ENCODE assay signal across 8 mouse cellular contexts in the genomic region with DNA sequence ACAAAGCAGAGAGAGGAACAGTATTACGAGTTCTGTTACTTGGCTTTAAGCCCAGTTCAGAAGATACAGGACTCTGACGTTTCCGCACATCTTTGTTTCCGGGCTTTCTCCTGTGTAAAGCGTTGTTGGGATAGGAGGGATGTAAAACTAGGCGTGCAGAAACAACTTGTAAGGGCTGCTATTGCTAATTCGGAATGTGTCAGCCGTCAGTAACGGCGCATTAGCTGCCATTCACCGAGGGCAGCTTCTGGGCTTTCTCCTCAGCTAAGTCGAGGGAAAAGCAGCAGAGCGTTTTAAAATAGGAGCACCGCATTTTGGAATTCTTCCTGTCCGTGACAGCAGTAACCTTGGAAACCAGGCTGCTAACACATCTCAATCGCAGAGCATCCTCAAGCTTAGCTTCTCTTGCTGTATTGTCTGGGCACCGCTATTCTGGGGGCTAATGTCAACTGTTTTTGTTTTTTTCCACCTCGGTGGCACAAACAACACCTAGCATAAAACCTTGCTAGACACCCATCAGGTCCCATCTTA. TPM values are rescaled to one million over a fixed set of nuclear protein-coding genes. Genes with fewer than 3 reads are reported as not detected.
DNase-seq lines count a peak whose midpoint lies in the region; ATAC-seq and TF ChIP-seq lines count a peak whose summit lies in the region.

No protein-coding gene starts in this region.

- H3K9me3 ChIP-seq in G1E (replicated peaks): no peaks in the 10 kb centered on the region
- H3K9me3 ChIP-seq in embryonic facial prominence, embryonic 14.5 days (ENCODE audit: control insufficient read depth, low read length): no peaks in the 10 kb centered on the region
- H3K9me3 ChIP-seq in hindbrain, embryonic 14.5 days (ENCODE audit: control insufficient read depth, low read length): no peaks in the 10 kb centered on the region
- H3K9me3 ChIP-seq in midbrain, embryonic 10.5 days (replicated peaks): no peaks in the 10 kb centered on the region
- H3K9me3 ChIP-seq in stomach, embryonic 15.5 days: no peaks in the 10 kb centered on the region

- H3K4me1 ChIP-seq in G1E (ENCODE audit: insufficient read depth, low read depth, low read length): peaks cover 16% of the 10 kb centered on the region
- peaks cover 5% of the 10 kb centered on the region for H3K4me1 ChIP-seq in embryonic facial prominence, embryonic 14.5 days (ENCODE audit: control insufficient read depth, insufficient read depth, low read length)
- H3K4me1 ChIP-seq in hindbrain, embryonic 14.5 days (replicated peaks; ENCODE audit: control insufficient read depth, insufficient read depth, low read length): peaks cover 22% of the 10 kb centered on the region
- peaks cover 35% of the 10 kb centered on the region for H3K4me1 ChIP-seq in midbrain, embryonic 10.5 days
- H3K4me1 ChIP-seq in stomach, embryonic 15.5 days: peaks cover 2% of the 10 kb centered on the region; the same call in 1 of the 2 replicates

- H3K4me3 ChIP-seq in G1E (ENCODE audit: low read depth, low read length): peak overlapping the region; percentile 94
- peak overlapping the region; percentile 93 for H3K4me3 ChIP-seq in embryonic facial prominence, embryonic 14.5 days (ENCODE audit: low read depth, low read length)
- peak overlapping the region; percentile 73 for H3K4me3 ChIP-seq in hindbrain, embryonic 14.5 days (replicated peaks; ENCODE audit: low read length)
- H3K4me3 ChIP-seq in midbrain, embryonic 10.5 days: peak overlapping the region; percentile 64
- peak overlapping the region; percentile 82 for H3K4me3 ChIP-seq in stomach, embryonic 15.5 days (replicated peaks)

- peak overlapping the region; percentile 84 for H3K27ac ChIP-seq in embryonic facial prominence, embryonic 14.5 days (replicated peaks; ENCODE audit: low read depth, low read length)
- H3K27ac ChIP-seq in hindbrain, embryonic 14.5 days: peak overlapping the region; percentile 96
- peak overlapping the region; percentile 85 for H3K27ac ChIP-seq in midbrain, embryonic 10.5 days (replicated peaks)
- peak overlapping the region; percentile 76 for H3K27ac ChIP-seq in stomach, embryonic 15.5 days

- DNase-seq in adrenal gland, adult 8-10 months: peak; percentile 5
- DNase-seq in adrenal gland, adult (ENCODE audit: inconsistent age in 2 of 2, low spot score in 1 of 2): no peak
- DNase-seq in G1E (ENCODE audit: low spot score): no peak
- DNase-seq in embryonic facial prominence, embryonic 14.5 days (ENCODE audit: low spot score): peak; percentile 68
- DNase-seq in hindbrain, embryonic 14.5 days (ENCODE audit: low spot score): peak; percentile 68
- peak; percentile 50 to 73 for DNase-seq in left cerebral cortex, postnatal 14 days (ENCODE audit: low spot score in 2 of 2)
- peak; percentile 78 for DNase-seq in midbrain, embryonic 10.5 days (ENCODE audit: low spot score)

- under 1% methylated on average over 18 of the region's 18 CpGs for WGBS in embryonic facial prominence, embryonic 14.5 days
- 1% methylated on average over 18 of the region's 18 CpGs for WGBS in hindbrain, embryonic 14.5 days
- WGBS in midbrain, embryonic 10.5 days: 3% methylated on average over 18 of the region's 18 CpGs
- WGBS in stomach, embryonic 15.5 days: 2% methylated on average over 18 of the region's 18 CpGs

- peaks cover 16% of the 10 kb centered on the region for H3K36me3 ChIP-seq in G1E (replicated peaks)
- H3K36me3 ChIP-seq in embryonic facial prominence, embryonic 14.5 days (ENCODE audit: control insufficient read depth, insufficient read depth, low read length): no peaks in the 10 kb centered on the region
- 0 out of 2 replicates have a peak, but pooled peaks cover 5% of the 10 kb centered on the region for H3K36me3 ChIP-seq in hindbrain, embryonic 14.5 days (replicated peaks; ENCODE audit: control insufficient read depth, insufficient read depth)
- peaks cover 5% of the 10 kb centered on the region; the same call in 1 of the 2 replicates for H3K36me3 ChIP-seq in midbrain, embryonic 10.5 days
- H3K36me3 ChIP-seq in stomach, embryonic 15.5 days: peaks cover 2% of the 10 kb centered on the region; the same call in 1 of the 2 replicates

- peak overlapping the region; percentile 93 for H3K4me2 ChIP-seq in embryonic facial prominence, embryonic 14.5 days (ENCODE audit: low read depth, low read length)
- H3K4me2 ChIP-seq in hindbrain, embryonic 14.5 days (replicated peaks): peak overlapping the region; percentile 89
- H3K4me2 ChIP-seq in stomach, embryonic 15.5 days: peak overlapping the region; percentile 85

- ATAC-seq in G1E (ENCODE audit: extremely low read depth, insufficient number of reproducible peaks, low FRiP score, poor library complexity, severe bottlenecking): no peak
- ATAC-seq in embryonic facial prominence, embryonic 14.5 days (ENCODE audit: low read depth): peak; percentile 26; the same call in 1 of the 2 replicates
- peak; percentile 61 for ATAC-seq in hindbrain, embryonic 14.5 days (ENCODE audit: low FRiP score)
- no peak for ATAC-seq in stomach, embryonic 15.5 days (ENCODE audit: insufficient read depth, low FRiP score, low read depth)

- intact Hi-C loops in left cerebral cortex, postnatal 14 days (cut with DNase I): loop anchor here (5.0 kb wide), 1 partner anchor 91 kb away; the partner anchor contains the start of genes Ctdspl2 and Mageb3

- H3K27me3 ChIP-seq in G1E (ENCODE audit: insufficient read depth, low read length): peaks cover 10% of the 10 kb centered on the region
- H3K27me3 ChIP-seq in embryonic facial prominence, embryonic 14.5 days (replicated peaks; ENCODE audit: control insufficient read depth, insufficient read depth, low read length): no peaks in the 10 kb centered on the region
- 0 out of 2 replicates have a peak, but pooled peaks cover 3% of the 10 kb centered on the region for H3K27me3 ChIP-seq in hindbrain, embryonic 14.5 days (ENCODE audit: control insufficient read depth, insufficient read depth, low read length)
- peaks cover 77% of the 10 kb centered on the region for H3K27me3 ChIP-seq in midbrain, embryonic 10.5 days (ENCODE audit: low read depth, poor library complexity, severe bottlenecking)
- H3K27me3 ChIP-seq in stomach, embryonic 15.5 days (replicated peaks): no peaks in the 10 kb centered on the region

- H3K9ac ChIP-seq in embryonic facial prominence, embryonic 14.5 days (ENCODE audit: low read depth, low read length): peak overlapping the region; percentile 91
- peak overlapping the region; percentile 84 for H3K9ac ChIP-seq in hindbrain, embryonic 14.5 days
- peak overlapping the region; percentile 42; the same call in 1 of the 2 replicates for H3K9ac ChIP-seq in stomach, embryonic 15.5 days

- TF ChIP-seq CTCF in G1E (IDR thresholded peaks at IDR 0.05; ENCODE audit: low read depth, low read length): no peak

RNA-seq across cellular contexts. Expression of gene Casc4, which starts 0.6 kb away (rescaled TPM):
- total RNA-seq in adrenal gland, adult 8-10 months (2022): 10 to 100 TPM; 40.2 to 70.6 (median 56.4) TPM
- total RNA-seq in G1E (2014; fragmentation: Nextera tagmentation) (51.8 and 75.4 TPM in 2 replicates), G1E (2017) (34.2 and 38.6 TPM in 2 replicates)
- polyA plus RNA-seq in G1E (2012): 14.3 and 16.9 TPM in 2 replicates
- polyA plus RNA-seq in embryonic facial prominence, embryonic 14.5 days (2014; fragmentation: Nextera tagmentation; extraction: Ambion mirVana): 22.5 and 23.6 TPM in 2 replicates
- 39.0 and 45.7 TPM in 2 replicates for polyA plus RNA-seq in hindbrain, embryonic 14.5 days (2014; fragmentation: Nextera tagmentation; extraction: Ambion mirVana)
- 100 to 1,000 TPM; 122 to 123 TPM for total RNA-seq in left cerebral cortex, postnatal 14 days (2021)
- polyA plus RNA-seq in midbrain, embryonic 10.5 days (2016; fragmentation: Nextera tagmentation; extraction: Ambion mirVana): 13.2 and 14.6 TPM in 2 replicates
- polyA plus RNA-seq in stomach, embryonic 15.5 days (2015; fragmentation: Nextera tagmentation; extraction: Ambion mirVana): 23.2 and 25.2 TPM in 2 replicates

RNA-seq across cellular contexts. Expression of gene Frmd5, which starts 59.2 kb away (rescaled TPM):
- 100 to 1,000 TPM in 2 of 4 experiments, 10 to 100 TPM in 2; 72.7 to 177 (median 125) TPM for total RNA-seq in adrenal gland, adult 8-10 months (2022)
- 74.4 and 79.4 TPM in 2 replicates for total RNA-seq in G1E (2014; fragmentation: Nextera tagmentation)
- 20.6 and 22.3 TPM in 2 replicates for total RNA-seq in G1E (2017)
- 11.6 and 12.8 TPM in 2 replicates for polyA plus RNA-seq in G1E (2012)
- 1.4 and 2.1 TPM in 2 replicates for polyA plus RNA-seq in embryonic facial prominence, embryonic 14.5 days (2014; fragmentation: Nextera tagmentation; extraction: Ambion mirVana)
- 29.4 and 30.0 TPM in 2 replicates for polyA plus RNA-seq in hindbrain, embryonic 14.5 days (2014; fragmentation: Nextera tagmentation; extraction: Ambion mirVana)
- total RNA-seq in left cerebral cortex, postnatal 14 days (2021): 10 to 100 TPM; 47.7 to 54.5 TPM
- polyA plus RNA-seq in midbrain, embryonic 10.5 days (2016; fragmentation: Nextera tagmentation; extraction: Ambion mirVana): 10.9 and 13.8 TPM in 2 replicates
- 5.4 and 6.0 TPM in 2 replicates for polyA plus RNA-seq in stomach, embryonic 15.5 days (2015; fragmentation: Nextera tagmentation; extraction: Ambion mirVana)

Comparison
In these comparisons a context has a peak if more than half of its experiments do, and no peak if none do; other contexts are left out.
1. DNase-seq: peak in adrenal gland, adult 8-10 months (single experiment), embryonic facial prominence, embryonic 14.5 days (single experiment), hindbrain, embryonic 14.5 days (single experiment), left cerebral cortex, postnatal 14 days (2 of 2) and midbrain, embryonic 10.5 days (single experiment); none in adrenal gland, adult (0 of 2) and G1E (single experiment).
2. ATAC-seq: peak in embryonic facial prominence, embryonic 14.5 days (single experiment) and hindbrain, embryonic 14.5 days (single experiment); none in G1E (single experiment) and stomach, embryonic 15.5 days (single experiment).
3. Peak in every context shown above with its lines, with median percentiles within 50 percentile points of each other: H3K4me3 ChIP-seq, H3K27ac ChIP-seq, H3K4me2 ChIP-seq and H3K9ac ChIP-seq.